Mouse (Mus musculus) stomach, postnatal 0 days (tissue): Measurements from ENCODE around the gene Foxc2. TPM values are rescaled to one million over a fixed set of nuclear protein-coding genes. Genes with fewer than 3 reads are reported as not detected.

Experiments
- ATAC-seq: fragments of 200-750 bp; cut with Nextera tagmentation; 2 replicates; pipeline ENCODE4 v1.8.0; 2017; ENCODE audit not compliant: low FRiP score, low TSS enrichment
- DNase-seq: peaks from one replicate; pipeline ENCODE4 v3.0.0-alpha.2; 2016; ENCODE audit warnings: low spot score
- H3K27ac ChIP-seq: fragments of 300-500 bp; sonication (generic); replicated peaks from 2 replicates; pipeline ENCODE4 v1.5.1; 2014; ENCODE audit warnings: mild to moderate bottlenecking, control low read depth
- H3K27me3 ChIP-seq: fragments of 300-500 bp; sonication (generic); 2 replicates; pipeline ENCODE4 v1.6.1; 2014; ENCODE audit warnings: low read length; ENCODE audit not compliant: control insufficient read depth, insufficient read depth
- H3K36me3 ChIP-seq: fragments of 300-500 bp; sonication (generic); 2 replicates; pipeline ENCODE4 v1.6.1; 2014; ENCODE audit warnings: low read length, mixed read lengths; ENCODE audit not compliant: control insufficient read depth, insufficient read depth
- H3K4me1 ChIP-seq: fragments of 300-500 bp; sonication (generic); replicated peaks from 2 replicates; pipeline ENCODE4 v1.6.1; 2014; ENCODE audit warnings: antibody characterized with exemption; ENCODE audit not compliant: control insufficient read depth, insufficient read depth
- H3K4me2 ChIP-seq: fragments of 300-500 bp; sonication (generic); replicated peaks from 2 replicates; pipeline ENCODE4 v1.6.1; 2014; ENCODE audit warnings: low read depth, mild to moderate bottlenecking, control low read depth, moderate library complexity
- H3K4me3 ChIP-seq: fragments of 300-500 bp; sonication (generic); 2 replicates; pipeline ENCODE4 v1.5.1; 2014; ENCODE audit warnings: low read depth, low read length, control low read depth
- H3K9ac ChIP-seq: fragments of 300-500 bp; sonication (generic); 2 replicates; pipeline ENCODE4 v1.6.1; 2014; ENCODE audit warnings: mild to moderate bottlenecking, low read length, control low read depth, mixed read lengths
- H3K9me3 ChIP-seq: fragments of 300-500 bp; sonication (generic); 2 replicates; pipeline ENCODE4 v1.6.1; 2016; ENCODE audit warnings: low read length; ENCODE audit not compliant: control insufficient read depth
- CTCF ChIP-seq: IDR thresholded peaks from 2 replicates; pipeline ENCODE4 v1.5.1; 2016; ENCODE audit warnings: antibody characterized with exemption, low read depth, mild to moderate bottlenecking, moderate library complexity
- EP300 ChIP-seq: optimal IDR thresholded peaks from 2 replicates; pipeline ENCODE3; 2016; ENCODE audit warnings: antibody characterized with exemption
- WGBS: fragments of 180-500 bp; shearing (Covaris S2); extraction: QIAGEN DNeasy Blood & Tissue Kit; methylation state at CpG from one replicate; pipeline ENCODE4 v1.1.7; 2014; 5-methylcytosine and 5-hydroxymethylcytosine counted together
- polyA plus RNA-seq: library from polyadenylated mRNA; unstranded; fragments of >200 nt; fragmentation: Nextera tagmentation; extraction: Ambion mirVana; gene quantifications from 2 replicates; pipeline ENCODE4 v1.2.1, GENCODE M21; 2015

Foxc2 gene
- polyA plus RNA-seq, 1 experiment from 2014 or later = 0.40 TPM

DNA sequence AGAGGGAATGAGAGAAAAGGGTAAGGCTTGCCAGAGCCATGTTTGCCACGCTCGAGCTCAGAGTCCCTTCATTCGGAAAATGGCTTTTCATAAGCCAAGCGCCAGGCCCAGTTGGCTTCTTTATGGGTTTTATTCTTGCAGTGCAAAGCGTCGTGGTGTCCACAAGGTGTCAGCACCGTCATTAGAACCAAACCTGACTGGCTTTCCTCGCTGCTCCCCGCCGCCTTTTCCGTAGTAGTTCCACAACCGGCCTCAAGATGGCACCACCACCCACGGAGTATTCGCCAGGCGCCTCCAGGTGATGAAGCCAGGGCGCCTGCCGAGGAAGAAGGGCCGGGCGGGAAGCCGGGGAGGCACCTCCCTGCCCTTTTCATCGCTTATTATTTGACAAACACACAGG is 2.7 kb upstream of the Foxc2 start:
- peak overlapping the region; percentile 27; the same call in 1 of the 2 replicates for H3K4me2 ChIP-seq
- peaks cover 18% of the 10 kb centered on the region for H3K27me3 ChIP-seq

DNA sequence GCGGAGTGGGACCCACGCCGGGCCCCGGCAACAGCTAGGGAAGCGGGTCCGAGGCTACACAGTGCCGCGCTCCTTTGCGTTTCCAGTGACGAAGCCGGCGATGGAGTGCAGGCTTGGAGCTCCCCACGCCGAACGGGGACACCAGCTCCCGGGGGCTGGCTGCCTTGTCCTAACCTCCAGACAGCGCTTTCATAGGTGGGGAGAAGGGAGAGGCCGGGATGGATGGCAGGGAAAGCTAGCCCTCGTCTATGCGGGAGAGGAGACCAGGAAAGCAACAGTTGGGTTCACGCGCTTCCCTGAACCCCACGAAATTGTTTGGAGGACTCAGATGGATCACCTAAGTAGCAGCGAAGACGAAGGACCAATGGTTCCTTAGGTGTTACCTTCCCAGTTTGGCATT is 835 bp upstream of the Foxc2 start:
- no peaks in the 10 kb centered on the region; the same call in 1 of the 2 replicates for H3K36me3 ChIP-seq
- no peak overlapping the region for H3K9ac ChIP-seq
- DNase-seq = no peak
- H3K4me3 ChIP-seq = 0 out of 2 replicates have a peak overlapping the region, but pooled peaks have one; percentile 8
- no peak for ATAC-seq
- 0 out of 2 replicates have a peak, but pooled peaks cover 3% of the 10 kb centered on the region for H3K9me3 ChIP-seq
- TF ChIP-seq CTCF = no peak
- TF ChIP-seq EP300 = no peak
- H3K27me3 ChIP-seq = peaks cover 23% of the 10 kb centered on the region
- H3K27ac ChIP-seq = no peak overlapping the region
- WGBS = 6% methylated on average over 25 of the region's 25 CpGs
- no peaks in the 10 kb centered on the region for H3K4me1 ChIP-seq
- no peak overlapping the region for H3K4me2 ChIP-seq

More for the DNA sequence above, 2.7 kb upstream of the Foxc2 start:
- WGBS = 2% methylated on average over 21 of the region's 21 CpGs
- TF ChIP-seq CTCF (peak; percentile 100), EP300 (no peak)
- 0 out of 2 replicates have a peak, but pooled peaks cover 3% of the 10 kb centered on the region for H3K9me3 ChIP-seq
- H3K4me1 ChIP-seq = no peaks in the 10 kb centered on the region
- no peaks in the 10 kb centered on the region; the same call in 1 of the 2 replicates for H3K36me3 ChIP-seq
- no peak overlapping the region for H3K9ac ChIP-seq
- no peak overlapping the region for H3K4me3 ChIP-seq
- no peak overlapping the region for H3K27ac ChIP-seq
- DNase-seq = peak; percentile 97
- ATAC-seq = peak; percentile 74

DNA sequence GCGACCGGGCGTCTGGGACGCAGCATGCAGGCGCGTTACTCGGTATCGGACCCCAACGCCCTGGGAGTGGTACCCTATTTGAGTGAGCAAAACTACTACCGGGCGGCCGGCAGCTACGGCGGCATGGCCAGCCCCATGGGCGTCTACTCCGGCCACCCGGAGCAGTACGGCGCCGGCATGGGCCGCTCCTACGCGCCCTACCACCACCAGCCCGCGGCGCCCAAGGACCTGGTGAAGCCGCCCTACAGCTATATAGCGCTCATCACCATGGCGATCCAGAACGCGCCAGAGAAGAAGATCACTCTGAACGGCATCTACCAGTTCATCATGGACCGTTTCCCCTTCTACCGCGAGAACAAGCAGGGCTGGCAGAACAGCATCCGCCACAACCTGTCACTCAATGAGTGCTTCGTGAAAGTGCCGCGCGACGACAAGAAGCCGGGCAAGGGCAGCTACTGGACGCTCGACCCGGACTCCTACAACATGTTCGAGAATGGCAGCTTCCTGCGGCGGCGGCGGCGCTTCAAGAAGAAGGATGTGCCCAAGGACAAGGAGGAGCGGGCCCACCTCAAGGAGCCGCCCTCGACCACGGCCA is 717 bp downstream of the Foxc2 start:
- ATAC-seq = 0 out of 2 replicates have a peak, but pooled peaks have one; percentile 32
- Histone ChIP-seq H3K9ac (peak overlapping the region; percentile 51), H3K27me3 (peaks cover 27% of the 10 kb centered on the region), H3K4me3 (peak overlapping the region; percentile 51), H3K4me1 (no peaks in the 10 kb centered on the region), H3K4me2 (peak overlapping the region; percentile 90), H3K27ac (no peak overlapping the region), H3K9me3 (0 out of 2 replicates have a peak, but pooled peaks cover 3% of the 10 kb centered on the region), H3K36me3 (no peaks in the 10 kb centered on the region; the same call in 1 of the 2 replicates)
- TF ChIP-seq CTCF = 0 out of 2 replicates have a peak, but pooled peaks have one; percentile 5
- no peak for TF ChIP-seq EP300
- DNase-seq = no peak
- under 1% methylated on average over 51 of the region's 55 CpGs for WGBS

DNA sequence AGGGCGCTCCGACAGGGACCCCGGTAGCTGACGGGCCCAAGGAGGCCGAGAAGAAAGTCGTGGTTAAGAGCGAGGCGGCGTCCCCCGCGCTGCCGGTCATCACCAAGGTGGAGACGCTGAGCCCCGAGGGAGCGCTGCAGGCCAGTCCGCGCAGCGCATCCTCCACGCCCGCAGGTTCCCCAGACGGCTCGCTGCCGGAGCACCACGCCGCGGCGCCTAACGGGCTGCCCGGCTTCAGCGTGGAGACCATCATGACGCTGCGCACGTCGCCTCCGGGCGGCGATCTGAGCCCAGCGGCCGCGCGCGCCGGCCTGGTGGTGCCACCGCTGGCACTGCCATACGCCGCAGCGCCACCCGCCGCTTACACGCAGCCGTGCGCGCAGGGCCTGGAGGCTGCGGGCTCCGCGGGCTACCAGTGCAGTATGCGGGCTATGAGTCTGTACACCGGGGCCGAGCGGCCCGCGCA is 1.2 kb downstream of the Foxc2 start:
- DNase-seq = no peak
- under 1% methylated on average over 54 of the region's 62 CpGs for WGBS
- Histone ChIP-seq H3K9ac (no peak overlapping the region), H3K4me3 (peak overlapping the region; percentile 51), H3K36me3 (no peaks in the 10 kb centered on the region; the same call in 1 of the 2 replicates), H3K27ac (no peak overlapping the region), H3K9me3 (0 out of 2 replicates have a peak, but pooled peaks cover 3% of the 10 kb centered on the region), H3K27me3 (peaks cover 27% of the 10 kb centered on the region), H3K4me2 (peak overlapping the region; percentile 33), H3K4me1 (no peaks in the 10 kb centered on the region)
- TF ChIP-seq EP300 (no peak), CTCF (no peak; the same call in 1 of the 2 replicates)
- ATAC-seq = no peak; the same call in 1 of the 2 replicates

DNA sequence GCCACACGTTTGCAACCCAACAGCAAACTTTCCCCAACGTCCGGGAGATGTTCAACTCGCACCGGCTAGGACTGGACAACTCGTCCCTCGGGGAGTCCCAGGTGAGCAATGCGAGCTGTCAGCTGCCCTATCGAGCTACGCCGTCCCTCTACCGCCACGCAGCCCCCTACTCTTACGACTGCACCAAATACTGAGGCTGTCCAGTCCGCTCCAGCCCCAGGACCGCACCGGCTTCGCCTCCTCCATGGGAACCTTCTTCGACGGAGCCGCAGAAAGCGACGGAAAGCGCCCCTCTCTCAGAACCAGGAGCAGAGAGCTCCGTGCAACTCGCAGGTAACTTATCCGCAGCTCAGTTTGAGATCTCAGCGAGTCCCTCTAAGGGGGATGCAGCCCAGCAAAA is 1.9 kb downstream of the Foxc2 start:
- peak overlapping the region; percentile 33 for H3K4me2 ChIP-seq
- ATAC-seq (no peak), DNase-seq (no peak)
- H3K36me3 ChIP-seq = no peaks in the 10 kb centered on the region; the same call in 1 of the 2 replicates
- 3% methylated on average over 28 of the region's 28 CpGs for WGBS
- H3K4me3 ChIP-seq = peak overlapping the region; percentile 51
- peaks cover 27% of the 10 kb centered on the region for H3K27me3 ChIP-seq
- H3K4me1 ChIP-seq = no peaks in the 10 kb centered on the region
- H3K9me3 ChIP-seq = 0 out of 2 replicates have a peak, but pooled peaks cover 3% of the 10 kb centered on the region
- TF ChIP-seq CTCF = no peak
- no peak for TF ChIP-seq EP300
- no peak overlapping the region for H3K27ac ChIP-seq
- no peak overlapping the region for H3K9ac ChIP-seq
